Mouse (Mus musculus): ENCODE measurements at regions not wholly inside any gene's neighbourhood (a gene's known extent, or its start where the extent isn't known, plus 50 kb on each side); places are given as distances from the start of the nearest gene placed in this dataset.

DNA sequence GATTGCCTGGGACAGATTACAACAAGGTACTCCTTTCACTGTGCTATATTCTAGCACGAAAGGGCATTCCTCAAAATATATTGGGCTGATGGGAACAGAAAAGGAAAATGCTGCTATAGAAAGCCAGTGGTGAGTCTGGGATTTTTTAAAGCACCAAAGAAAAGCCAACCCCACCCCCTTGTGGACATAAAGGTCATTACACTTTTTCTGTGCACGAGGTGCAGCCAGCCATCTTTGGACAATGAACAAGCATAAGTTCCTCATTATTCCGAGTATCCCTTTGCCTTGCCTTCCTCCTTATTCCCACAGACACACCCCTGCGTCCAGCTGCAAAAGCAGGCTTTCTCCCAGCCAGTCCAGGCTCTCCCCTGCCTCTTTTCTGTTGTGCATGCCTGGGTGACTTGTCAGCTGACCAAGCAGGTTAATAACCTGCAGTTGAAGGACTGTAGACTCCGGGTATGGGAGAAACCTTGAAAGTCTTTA, 67.7 kb upstream of the Fhl2 start:
- H3K27ac ChIP-seq (ENCODE audit: low read depth, low read length) = no peak overlapping the region
- no peaks in the 10 kb centered on the region for H3K9me3 ChIP-seq (ENCODE audit: low read length)
- no peak overlapping the region for H3K9ac ChIP-seq
- DNase-seq (peak; percentile 89), ATAC-seq (peak; percentile 81)
- H3K4me3 ChIP-seq (ENCODE audit: low read depth, low read length) = no peak overlapping the region
- H3K36me3 ChIP-seq (ENCODE audit: insufficient read depth) = no peaks in the 10 kb centered on the region
- TF ChIP-seq CTCF (IDR thresholded peaks at IDR 0.05; ENCODE audit: low read depth) = peak; percentile 91
- WGBS = 16% methylated on average over 5 of the region's 5 CpGs
- H3K4me2 ChIP-seq (ENCODE audit: low read depth) = no peak overlapping the region
- H3K27me3 ChIP-seq (ENCODE audit: insufficient read depth, low read length) = no peaks in the 10 kb centered on the region
- H3K4me1 ChIP-seq (ENCODE audit: insufficient read depth) = peaks cover 3% of the 10 kb centered on the region; the same call in 1 of the 2 replicates

DNA sequence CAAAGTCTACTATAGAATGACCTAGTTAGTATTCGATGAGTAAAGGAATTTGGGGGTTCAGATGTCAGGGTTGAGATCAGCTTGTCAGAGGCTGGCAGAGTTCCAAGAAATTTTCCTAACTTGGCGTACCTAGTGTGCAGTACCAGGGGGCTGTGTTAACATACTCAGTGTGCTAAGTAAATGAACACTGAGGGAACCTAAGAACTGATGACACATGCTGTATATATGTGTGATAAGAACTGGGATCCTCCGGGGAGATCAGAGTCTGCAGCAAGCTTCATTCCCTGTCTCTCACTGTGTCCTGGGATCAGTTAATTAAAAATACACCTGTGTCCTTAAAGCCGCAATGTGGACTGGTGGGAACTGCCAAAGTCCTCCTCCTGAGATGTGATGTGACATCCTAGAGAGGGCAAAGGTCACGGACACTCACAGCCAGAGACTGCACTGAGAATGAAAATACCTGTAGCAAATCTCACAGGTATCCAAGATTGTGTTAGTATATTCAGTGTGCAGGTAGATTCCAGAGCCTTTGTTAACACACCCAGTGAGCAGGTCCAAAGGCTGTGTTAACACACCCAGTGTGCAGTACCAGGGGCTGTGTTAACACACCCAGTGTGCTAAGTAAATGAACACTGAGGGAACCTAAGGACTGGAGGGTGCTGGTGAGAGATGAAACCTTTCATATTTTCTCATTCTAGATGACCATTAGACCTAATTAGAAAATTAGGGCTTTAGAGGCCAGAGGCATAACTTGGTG, 69.1 kb upstream of the Fhl2 start:
- Histone ChIP-seq H3K4me1 (ENCODE audit: insufficient read depth) (peaks cover 3% of the 10 kb centered on the region; the same call in 1 of the 2 replicates), H3K9ac (no peak overlapping the region), H3K4me3 (ENCODE audit: low read depth, low read length) (no peak overlapping the region), H3K36me3 (ENCODE audit: insufficient read depth) (no peaks in the 10 kb centered on the region), H3K9me3 (ENCODE audit: low read length) (no peaks in the 10 kb centered on the region), H3K27me3 (ENCODE audit: insufficient read depth, low read length) (no peaks in the 10 kb centered on the region), H3K27ac (ENCODE audit: low read depth, low read length) (no peak overlapping the region), H3K4me2 (ENCODE audit: low read depth) (no peak overlapping the region)
- DNase-seq (no peak), ATAC-seq (no peak)
- 76% methylated on average over 5 of the region's 5 CpGs for WGBS
- TF ChIP-seq CTCF (IDR thresholded peaks at IDR 0.05; ENCODE audit: low read depth) = no peak

DNA sequence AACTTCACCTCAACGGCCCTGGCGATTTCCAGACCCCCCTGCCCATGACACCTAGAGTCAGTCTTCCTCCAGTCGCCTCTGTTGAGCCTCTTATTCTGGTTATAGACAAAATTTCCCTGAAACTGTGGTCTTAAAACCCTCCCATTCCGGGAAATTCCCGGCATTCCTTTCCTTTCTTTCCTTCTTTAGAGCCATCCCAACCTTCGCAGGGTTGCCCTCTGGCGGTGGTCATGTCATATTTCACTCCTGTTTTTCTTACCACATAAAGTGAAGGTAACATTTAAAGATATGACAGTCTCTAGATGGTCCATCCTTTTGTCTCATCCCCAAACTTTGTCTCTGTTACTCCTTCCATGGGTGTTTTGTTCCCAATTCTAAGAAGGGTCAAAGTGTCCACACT, 72.9 kb upstream of the Fhl2 start:
- H3K4me2 ChIP-seq (ENCODE audit: low read depth) = no peak overlapping the region
- ATAC-seq = no peak
- H3K27me3 ChIP-seq (ENCODE audit: insufficient read depth, low read length) = no peaks in the 10 kb centered on the region
- no peaks in the 10 kb centered on the region for H3K9me3 ChIP-seq (ENCODE audit: low read length)
- no peak overlapping the region for H3K4me3 ChIP-seq (ENCODE audit: low read depth, low read length)
- H3K4me1 ChIP-seq (ENCODE audit: insufficient read depth) = peaks cover 1% of the 10 kb centered on the region; the same call in 1 of the 2 replicates
- no peak overlapping the region for H3K27ac ChIP-seq (ENCODE audit: low read depth, low read length)
- TF ChIP-seq CTCF (IDR thresholded peaks at IDR 0.05; ENCODE audit: low read depth) = peak; percentile 31
- no peak for DNase-seq
- H3K36me3 ChIP-seq (ENCODE audit: insufficient read depth) = no peaks in the 10 kb centered on the region
- WGBS = 38% methylated on average over 7 of the region's 7 CpGs
- H3K9ac ChIP-seq = no peak overlapping the region

DNA sequence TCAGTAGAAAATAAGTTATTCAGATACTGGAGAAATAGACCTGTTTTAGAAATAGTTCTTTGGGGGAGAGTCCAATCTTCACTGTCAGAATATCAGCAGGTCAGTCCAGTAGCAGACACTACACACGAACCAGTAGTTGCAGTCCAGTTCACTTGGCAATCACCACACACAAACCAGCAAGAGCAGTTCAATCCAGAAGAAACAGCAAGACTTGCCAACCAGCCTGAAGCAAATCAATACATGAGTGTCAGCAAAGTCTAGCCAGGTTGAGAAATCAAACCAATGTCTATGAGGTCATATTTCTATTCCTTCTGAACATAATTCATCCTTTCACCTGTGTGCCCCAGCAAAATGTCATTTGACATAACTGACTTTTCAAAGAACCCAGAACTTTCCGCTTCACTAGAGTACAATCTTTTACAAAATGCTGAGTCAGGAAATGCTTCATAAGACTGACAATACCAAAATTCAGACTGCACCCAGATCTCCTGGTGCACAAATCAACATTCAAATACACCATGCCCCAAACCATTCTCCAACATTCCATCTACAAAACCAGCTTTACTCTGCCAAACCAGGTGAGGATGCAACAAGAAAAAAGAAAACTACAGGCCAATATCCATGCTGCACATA, 76.6 kb upstream of the Fhl2 start:
- Histone ChIP-seq H3K9ac (no peak overlapping the region), H3K36me3 (ENCODE audit: insufficient read depth) (no peaks in the 10 kb centered on the region), H3K27me3 (ENCODE audit: insufficient read depth, low read length) (no peaks in the 10 kb centered on the region), H3K27ac (ENCODE audit: low read depth, low read length) (no peak overlapping the region), H3K4me3 (ENCODE audit: low read depth, low read length) (no peak overlapping the region), H3K4me1 (ENCODE audit: insufficient read depth) (no peaks in the 10 kb centered on the region), H3K9me3 (ENCODE audit: low read length) (no peaks in the 10 kb centered on the region), H3K4me2 (ENCODE audit: low read depth) (no peak overlapping the region)
- no peak for ATAC-seq
- no peak for TF ChIP-seq CTCF (IDR thresholded peaks at IDR 0.05; ENCODE audit: low read depth)
- WGBS = 84% methylated on average over 2 of the region's 2 CpGs
- DNase-seq = no peak

DNA sequence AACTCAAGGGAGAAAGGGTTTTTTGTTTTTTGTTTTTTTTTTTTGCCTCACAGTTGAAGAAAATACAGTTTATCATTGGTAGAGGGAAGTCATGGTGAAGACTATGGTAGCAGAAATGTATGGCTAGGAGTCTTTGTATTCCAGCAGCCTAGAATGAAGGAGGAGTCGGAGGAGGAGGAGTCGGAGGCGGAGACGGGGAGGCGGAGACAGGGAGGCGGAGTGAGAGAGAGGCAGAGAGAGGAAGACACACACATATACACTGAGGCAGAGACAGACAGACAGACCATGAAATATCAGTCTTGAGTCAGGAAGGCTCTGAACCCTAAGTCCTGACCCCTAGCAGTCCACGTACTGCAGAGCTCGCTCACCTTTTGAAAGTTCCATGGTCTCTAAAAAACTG, 95.0 kb upstream of the Fhl2 start:
- no peaks in the 10 kb centered on the region for H3K36me3 ChIP-seq (ENCODE audit: insufficient read depth)
- H3K4me3 ChIP-seq (ENCODE audit: low read depth, low read length) = no peak overlapping the region
- ATAC-seq (no peak), DNase-seq (no peak)
- H3K9me3 ChIP-seq (ENCODE audit: low read length) = 0 out of 2 replicates have a peak, but pooled peaks cover 4% of the 10 kb centered on the region
- WGBS = 91% methylated on average over 8 of the region's 8 CpGs
- TF ChIP-seq CTCF (IDR thresholded peaks at IDR 0.05; ENCODE audit: low read depth) = no peak
- no peaks in the 10 kb centered on the region for H3K27me3 ChIP-seq (ENCODE audit: insufficient read depth, low read length)
- H3K9ac ChIP-seq = no peak overlapping the region
- no peak overlapping the region for H3K4me2 ChIP-seq (ENCODE audit: low read depth)
- H3K27ac ChIP-seq (ENCODE audit: low read depth, low read length) = no peak overlapping the region
- H3K4me1 ChIP-seq (ENCODE audit: insufficient read depth) = no peaks in the 10 kb centered on the region

DNA sequence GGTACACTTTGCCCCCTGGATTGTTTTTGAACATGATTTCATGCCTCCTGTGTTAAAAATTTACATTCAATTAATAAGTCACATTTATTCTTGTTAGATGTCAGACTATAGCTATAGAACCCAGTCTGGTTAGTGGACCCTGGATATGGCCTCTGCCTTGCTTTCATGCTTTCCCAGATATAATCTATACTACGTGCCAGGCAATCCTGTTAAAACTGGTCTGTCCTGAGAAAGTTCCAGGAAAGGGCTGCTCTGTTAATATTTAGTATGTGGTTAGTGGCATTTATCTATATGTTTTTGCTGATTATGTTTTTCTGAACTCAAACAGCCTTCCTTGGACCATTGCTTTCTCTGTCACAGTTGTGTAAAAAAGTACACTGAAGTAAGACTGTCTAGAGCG, 95.8 kb upstream of the Fhl2 start:
- ATAC-seq (no peak), DNase-seq (no peak)
- Histone ChIP-seq H3K27ac (ENCODE audit: low read depth, low read length) (no peak overlapping the region), H3K27me3 (ENCODE audit: insufficient read depth, low read length) (no peaks in the 10 kb centered on the region), H3K9me3 (ENCODE audit: low read length) (0 out of 2 replicates have a peak, but pooled peaks cover 4% of the 10 kb centered on the region), H3K4me2 (ENCODE audit: low read depth) (no peak overlapping the region), H3K9ac (no peak overlapping the region), H3K36me3 (ENCODE audit: insufficient read depth) (no peaks in the 10 kb centered on the region), H3K4me1 (ENCODE audit: insufficient read depth) (no peaks in the 10 kb centered on the region), H3K4me3 (ENCODE audit: low read depth, low read length) (no peak overlapping the region)
- TF ChIP-seq CTCF (IDR thresholded peaks at IDR 0.05; ENCODE audit: low read depth) = no peak
- WGBS = 93% methylated on average over 2 of the region's 2 CpGs
